Mouse (Mus musculus) large intestine, adult 2 months (tissue): ENCODE measurements around the gene Fam83g. TPM values are rescaled to one million over a fixed set of nuclear protein-coding genes. Genes with fewer than 3 reads are reported as not detected.

Source experiments
- DNase-seq: peaks from one replicate; pipeline ENCODE4 v3.0.0-alpha.2; 2012; ENCODE audit warnings: low read depth, low spot score
- WGBS: fragments of 180-500 bp; shearing (Covaris S2); methylation state at CpG from one replicate; pipeline ENCODE4 v1.1.7; 2018; 5-methylcytosine and 5-hydroxymethylcytosine counted together
- polyA plus RNA-seq: library from polyadenylated mRNA; depleted of rRNA; stranded (reverse); fragments of >200 nt; gene quantifications from 2 replicates; pipeline ENCODE4 v1.2.3, GENCODE M21; 2012

Fam83g gene
- polyA plus RNA-seq, 1 experiment: 14.9 TPM

DNA sequence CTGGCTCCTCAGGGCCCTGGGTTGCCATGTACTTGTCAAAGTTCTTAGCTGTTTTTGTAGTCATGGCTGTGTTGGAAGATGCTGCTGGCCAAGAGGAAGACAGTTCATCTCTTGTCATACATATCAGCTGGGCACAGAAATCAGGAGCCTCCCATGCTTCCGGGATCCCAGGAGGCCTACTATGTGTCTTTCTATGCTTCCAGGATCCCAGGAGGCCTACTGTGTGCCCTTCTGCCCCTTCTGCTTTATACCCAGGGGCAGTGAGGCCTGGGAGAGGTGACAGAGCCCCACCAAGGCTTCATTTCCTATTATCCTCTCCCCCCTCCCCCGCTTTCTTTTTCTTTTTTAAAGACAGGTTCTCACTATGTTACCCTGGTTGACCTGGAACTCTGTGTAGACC is 21.7 kb downstream of the Fam83g start:
- DNase-seq: no peak
- WGBS: 87% methylated on average over 2 of the region's 2 CpGs

DNA sequence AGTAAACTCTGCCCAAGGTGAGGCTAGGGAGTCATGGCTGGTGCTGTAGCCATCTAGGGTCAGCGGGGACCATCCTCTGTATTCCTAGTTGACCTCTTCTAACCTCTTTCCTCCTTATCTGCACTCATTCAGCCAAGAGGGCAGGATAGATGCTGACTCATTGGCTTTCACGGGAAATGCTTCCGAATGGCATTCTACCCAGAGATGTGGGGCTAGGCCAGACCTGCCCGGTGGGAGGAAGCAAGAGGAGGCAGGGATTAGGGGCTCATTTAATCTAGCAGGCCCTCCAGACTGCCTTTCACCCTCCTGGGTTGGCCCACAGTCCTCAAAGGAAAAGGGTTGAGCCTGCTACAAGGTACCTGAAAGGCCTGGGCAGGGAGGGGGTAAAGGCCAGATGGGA is 22.3 kb downstream of the Fam83g start:
- no peak for DNase-seq
- 77% methylated on average over 4 of the region's 4 CpGs for WGBS

DNA sequence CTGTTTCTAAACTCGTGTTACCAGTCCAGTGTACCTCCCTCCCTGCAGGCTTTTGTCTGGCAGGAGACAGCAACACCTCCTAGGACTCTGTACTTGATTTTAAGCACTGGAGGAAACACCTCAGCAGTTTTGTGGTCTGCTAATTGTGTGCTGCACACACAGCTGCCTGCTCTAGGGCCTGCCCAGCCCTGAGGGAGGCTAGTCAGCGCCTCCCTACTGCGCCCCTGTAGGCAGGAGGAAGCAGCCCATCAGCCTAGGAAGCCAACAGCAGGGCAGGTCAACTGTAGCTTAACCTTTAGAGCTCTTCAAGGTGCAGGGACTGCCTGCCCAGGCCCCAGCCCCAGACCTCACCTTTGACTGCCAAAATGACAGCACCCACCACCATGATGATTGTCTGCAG is 25.0 kb downstream of the Fam83g start:
- WGBS: 64% methylated on average over 3 of the region's 3 CpGs
- no peak for DNase-seq

DNA sequence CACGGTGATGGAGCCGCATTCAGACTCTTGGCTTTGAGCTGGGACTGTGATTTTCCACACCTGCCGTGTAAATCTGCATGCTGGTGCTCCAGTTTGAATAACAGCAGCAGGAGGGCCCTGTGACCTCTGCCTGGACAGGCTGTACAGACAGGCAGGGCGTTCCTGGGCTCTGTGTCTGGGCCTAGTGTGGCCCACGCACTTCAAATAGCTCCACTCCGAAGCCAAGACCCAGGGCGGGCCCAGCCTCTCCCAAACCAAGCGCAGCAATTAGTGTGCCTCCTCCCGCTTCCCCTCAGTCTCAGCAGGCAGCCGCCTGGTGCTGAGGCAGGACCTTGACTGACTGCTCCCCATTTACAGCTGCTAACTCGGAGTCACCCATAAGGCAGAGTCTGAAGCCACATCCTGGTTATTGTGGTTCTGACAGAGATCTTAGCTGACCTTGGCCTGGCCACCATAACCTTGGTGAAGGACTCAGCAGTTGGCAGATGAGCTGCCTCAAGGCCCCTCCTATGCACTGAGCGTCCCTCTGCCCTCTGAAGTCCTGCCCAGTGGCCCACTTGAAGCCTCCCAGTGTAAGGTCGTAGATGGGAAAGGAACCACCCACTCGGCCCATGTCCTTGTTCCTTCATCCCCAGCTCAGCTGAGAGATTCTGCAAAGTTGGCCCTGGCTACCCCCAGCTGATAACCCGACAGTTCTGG is 29.4 kb downstream of the Fam83g start:
- 68% methylated on average over 15 of the region's 15 CpGs for WGBS
- DNase-seq: no peak

DNA sequence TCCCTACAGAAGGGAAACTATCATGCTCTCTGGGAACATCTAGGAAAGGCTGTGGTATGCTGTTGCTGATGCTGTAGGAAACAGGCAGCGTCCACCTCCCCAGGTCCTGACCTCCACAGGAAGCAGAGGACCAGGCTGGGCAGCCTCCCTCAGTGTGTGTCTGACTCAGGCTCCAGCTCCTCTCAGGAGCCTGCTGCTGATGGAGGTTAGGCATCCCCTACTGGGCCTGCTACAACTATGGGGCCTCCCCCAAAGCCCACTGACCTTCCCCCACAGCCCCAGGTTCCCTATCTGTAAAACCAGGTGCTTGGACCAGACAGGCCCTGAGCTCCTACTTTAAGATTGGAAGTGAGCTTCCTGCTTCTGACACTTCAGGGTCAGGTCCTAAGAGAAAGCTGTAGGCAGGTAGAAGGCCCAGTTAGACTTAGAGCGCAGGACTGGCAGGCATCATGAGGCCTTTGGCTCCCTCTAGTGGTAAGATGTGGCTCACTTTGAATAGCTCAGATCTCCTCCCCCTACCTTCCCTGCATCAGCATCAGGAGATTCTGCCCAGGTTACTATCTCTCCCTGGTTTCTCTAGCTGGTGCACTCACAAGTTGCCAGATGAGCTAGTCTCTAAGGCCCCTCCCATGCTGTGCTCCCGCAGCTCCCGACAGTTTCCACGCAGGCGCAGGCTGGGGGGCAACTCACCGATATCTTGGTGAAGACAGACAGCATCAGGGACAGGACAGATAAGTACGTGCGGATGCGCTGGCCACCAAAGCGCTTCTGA is 30.6 kb downstream of the Fam83g start:
- 48% methylated on average over 11 of the region's 11 CpGs for WGBS
- peak; percentile 74 for DNase-seq

DNA sequence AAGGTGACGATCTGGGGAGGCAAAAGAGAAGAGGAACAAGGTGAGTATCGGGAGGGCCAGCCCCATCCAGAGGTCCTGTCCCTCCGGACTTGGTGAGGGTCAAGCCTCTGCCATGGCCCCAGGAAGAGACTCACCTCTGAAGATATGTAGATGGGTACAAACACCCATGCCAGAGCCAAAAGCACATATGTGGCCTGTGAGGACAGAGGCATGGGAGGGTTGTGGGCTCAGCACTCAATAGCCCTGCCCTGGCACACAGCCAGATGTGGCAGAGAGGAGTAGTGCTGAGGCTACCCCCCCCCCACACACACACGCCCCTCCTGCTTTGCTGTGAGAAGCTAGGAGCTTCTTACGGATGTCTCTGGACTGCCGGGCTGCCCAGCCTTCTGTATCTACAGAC is 31.2 kb downstream of the Fam83g start:
- WGBS: 62% methylated on average over 6 of the region's 6 CpGs

DNA sequence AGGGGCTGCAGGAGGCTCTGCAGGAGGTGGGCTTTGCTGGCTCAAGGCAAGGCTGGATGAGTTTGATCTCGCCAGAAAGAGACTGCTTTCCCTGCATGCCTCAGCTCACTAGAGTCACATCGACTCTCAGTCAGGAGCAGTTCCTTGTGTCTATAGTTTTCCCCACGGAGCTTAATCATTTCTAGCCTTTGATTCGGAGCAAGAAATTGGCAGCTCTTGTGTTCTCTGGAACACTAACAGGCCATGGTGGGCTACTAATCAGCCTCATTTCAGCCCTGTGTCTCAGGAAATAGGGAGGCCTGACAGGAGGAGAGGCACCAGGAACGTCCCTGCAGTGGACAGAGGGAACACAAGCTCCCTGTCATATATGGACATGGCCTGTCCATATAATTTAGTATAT is 34.1 kb downstream of the Fam83g start:
- DNase-seq: no peak
- 66% methylated on average over 5 of the region's 5 CpGs for WGBS

More for the DNA sequence above, 31.2 kb downstream of the Fam83g start:
- no peak for DNase-seq

DNA sequence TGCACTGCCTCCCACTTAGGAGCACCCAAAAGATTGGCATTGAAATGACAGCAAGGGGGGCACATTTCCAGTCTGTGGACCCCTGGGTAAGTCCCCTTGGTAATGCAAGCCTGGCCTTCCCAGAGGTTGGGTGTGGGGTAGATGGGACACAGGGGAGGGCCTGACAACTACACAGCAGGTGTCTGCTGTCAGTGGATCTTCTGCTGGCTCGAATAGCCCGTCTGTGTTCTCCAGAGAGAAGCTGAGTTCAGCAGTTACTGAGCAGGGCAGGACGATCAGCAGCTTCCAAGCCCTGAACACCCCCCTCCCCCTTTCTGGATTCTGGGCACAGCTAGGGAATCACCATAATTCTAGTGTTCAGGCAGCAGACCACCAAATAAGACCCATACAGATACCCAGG is 35.5 kb downstream of the Fam83g start:
- no peak for DNase-seq
- WGBS: 64% methylated on average over 3 of the region's 3 CpGs

DNA sequence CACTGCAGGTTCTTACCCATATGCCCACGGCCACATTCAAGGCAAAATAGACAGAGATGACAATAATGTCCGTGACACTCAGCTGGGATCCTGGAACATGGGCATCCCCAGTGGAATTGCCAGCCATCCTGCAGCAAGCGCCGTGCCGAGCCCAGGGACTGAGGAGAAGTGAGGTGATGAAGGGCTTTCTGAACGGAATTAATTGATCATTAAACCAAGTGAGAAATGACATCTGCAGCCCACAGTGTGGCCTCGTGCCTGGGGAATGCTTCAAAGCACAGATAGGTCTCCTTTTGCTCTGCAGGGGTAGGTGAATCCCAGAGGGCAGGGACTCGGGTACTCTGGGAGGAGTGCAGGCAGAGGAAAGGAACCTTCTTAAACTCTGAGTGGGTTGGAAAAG is 35.9 kb downstream of the Fam83g start:
- no peak for DNase-seq
- WGBS: 83% methylated on average over 8 of the region's 8 CpGs

DNA sequence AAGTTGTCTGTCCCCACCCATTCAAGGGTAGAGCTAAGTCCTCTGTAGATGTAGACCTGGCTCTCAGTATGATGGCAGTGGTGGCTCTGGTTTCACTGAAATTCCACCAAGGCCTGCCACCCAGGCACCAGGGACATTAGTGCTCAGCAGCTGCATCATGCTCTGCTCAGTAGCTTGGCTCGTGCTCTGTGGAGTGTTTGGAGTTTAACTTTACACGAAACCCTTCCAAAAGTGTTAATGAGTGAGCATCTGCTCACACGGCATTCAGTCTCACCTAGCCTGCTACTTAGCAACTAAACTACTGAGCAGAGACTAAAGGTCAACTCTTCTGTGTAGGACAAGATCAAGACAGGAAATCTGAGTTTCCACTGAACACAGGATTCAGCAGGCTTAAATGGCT is 36.7 kb downstream of the Fam83g start, which contains the start of gene Slc5a10:
TSS of gene Slc5a10 (minus strand) at position 191 of the 400 bp plus-strand sequence.
- WGBS: 57% methylated on average over 3 of the region's 3 CpGs
- no peak for DNase-seq

DNA sequence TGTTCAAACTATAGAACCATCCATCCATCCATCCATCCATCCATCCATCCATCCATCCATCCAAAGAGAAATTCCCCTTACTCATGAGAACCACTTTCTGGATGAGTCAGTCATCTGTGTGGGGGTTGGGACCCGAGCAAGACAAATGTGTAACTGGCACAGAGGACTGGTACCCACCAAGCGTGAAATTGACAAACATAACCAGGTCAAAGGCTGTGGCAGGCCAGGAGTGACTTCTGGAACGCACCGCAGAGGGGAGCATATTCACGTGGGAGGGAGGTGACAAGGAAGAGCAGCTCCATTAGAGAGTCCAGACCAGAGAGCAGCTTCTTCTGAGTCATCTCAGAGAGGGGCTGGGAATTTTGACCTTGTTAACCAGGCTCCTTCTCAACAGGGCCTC is 38.2 kb downstream of the Fam83g start:
- 71% methylated on average over 5 of the region's 5 CpGs for WGBS
- DNase-seq: no peak

DNA sequence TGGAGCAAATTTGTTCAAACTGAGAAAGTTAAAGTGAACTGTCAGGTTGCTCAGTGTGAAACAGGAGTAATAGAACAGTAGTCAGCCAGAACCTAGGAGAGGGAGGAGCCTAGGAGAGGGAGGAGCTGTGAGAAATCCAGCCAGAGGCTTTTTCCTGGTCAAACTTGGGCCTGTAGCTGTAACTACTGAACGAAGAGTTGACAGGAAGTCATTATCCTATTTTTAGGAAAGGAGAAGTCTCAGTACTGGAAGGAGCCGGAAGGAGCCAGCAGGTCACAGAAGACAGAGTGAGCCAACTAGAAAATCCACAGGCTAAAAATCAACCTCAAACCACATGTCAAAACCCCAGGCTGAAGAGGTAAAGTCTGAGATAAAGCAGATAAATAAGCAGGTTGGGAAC is 44.1 kb downstream of the Fam83g start:
- no peak for DNase-seq
- WGBS: 42% methylated on average over 2 of the region's 2 CpGs

DNA sequence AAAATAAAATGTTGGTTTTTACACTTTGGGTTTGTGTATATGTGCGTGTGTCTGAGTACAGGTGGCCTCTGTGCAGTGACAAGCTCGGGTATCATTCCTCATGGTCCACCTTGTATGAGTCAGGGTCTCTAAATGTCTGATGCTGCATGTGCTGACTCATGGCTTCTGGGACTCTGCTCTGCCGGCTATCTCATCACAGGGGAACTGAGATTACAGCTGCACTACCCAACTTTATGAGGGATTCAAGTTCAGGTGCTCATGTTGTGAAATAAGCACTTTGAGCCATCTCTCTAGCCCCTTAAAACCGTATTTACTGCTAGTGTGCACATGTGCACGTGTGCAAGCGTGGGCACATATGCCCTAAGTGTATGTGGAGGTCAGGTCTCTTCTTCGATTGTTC is 48.8 kb downstream of the Fam83g start:
- no peak for DNase-seq
- 73% methylated on average over 7 of the region's 7 CpGs for WGBS

DNA sequence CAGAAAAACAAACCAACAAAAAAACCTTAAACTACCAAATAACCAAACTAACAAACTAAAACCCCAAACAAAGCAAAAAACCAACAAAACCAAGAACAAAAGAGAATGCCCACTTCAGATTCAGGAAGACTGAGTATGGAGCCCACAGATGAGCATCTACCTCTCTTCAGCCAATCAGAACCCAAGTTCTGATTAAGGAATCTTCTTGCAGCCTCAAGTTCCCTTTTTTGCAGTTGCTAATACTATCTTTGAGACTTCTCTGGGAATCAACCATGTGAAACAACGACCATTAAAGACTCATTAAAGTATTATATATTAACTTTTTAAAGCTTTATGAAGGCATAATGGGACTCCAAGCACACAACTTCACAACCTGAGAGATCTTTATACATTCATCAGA is 53.4 kb downstream of the Fam83g start:
- WGBS: 70% methylated on average over 1 of the region's 1 CpGs
- DNase-seq: no peak

DNA sequence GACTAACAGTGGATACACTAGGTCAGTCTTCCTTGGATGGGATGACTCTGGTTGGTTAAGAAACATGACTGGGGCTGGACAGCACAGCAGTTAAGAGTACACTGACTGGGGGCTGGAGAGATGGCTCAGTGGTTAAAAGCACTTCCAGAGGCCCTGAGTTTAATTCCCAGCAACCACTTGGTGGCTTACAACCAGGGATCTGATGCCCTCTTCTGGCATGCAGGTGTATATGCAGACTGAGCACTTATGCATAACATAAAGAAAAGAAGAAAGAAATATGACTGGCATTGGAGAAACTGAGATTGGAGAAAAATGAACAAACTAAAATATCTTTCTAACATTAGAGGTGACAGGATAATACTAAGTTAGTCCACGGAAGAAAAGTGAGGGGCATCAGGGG is 56.6 kb downstream of the Fam83g start:
- DNase-seq: no peak
- 98% methylated on average over 1 of the region's 1 CpGs for WGBS

DNA sequence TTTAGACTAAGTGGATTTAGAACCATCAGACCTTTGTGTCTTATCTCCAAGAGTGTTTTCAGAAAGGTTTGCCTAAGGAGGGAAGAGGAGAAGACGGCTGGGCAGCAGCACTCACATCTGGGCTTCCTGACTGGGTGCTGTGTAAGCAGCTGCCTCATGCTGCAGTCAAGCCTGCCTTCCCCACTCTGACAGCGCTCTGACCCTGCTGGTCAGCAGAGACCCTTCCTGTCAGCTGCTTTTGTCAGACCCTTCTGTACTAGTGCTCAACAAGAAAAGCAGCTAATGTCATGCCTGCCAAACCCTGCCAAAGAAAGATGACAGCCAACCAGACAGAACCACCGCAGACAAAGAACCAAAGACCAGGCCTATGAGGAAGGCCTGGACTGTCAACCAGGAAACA is 59.9 kb downstream of the Fam83g start:
- WGBS: 81% methylated on average over 3 of the region's 3 CpGs
- no peak for DNase-seq

DNA sequence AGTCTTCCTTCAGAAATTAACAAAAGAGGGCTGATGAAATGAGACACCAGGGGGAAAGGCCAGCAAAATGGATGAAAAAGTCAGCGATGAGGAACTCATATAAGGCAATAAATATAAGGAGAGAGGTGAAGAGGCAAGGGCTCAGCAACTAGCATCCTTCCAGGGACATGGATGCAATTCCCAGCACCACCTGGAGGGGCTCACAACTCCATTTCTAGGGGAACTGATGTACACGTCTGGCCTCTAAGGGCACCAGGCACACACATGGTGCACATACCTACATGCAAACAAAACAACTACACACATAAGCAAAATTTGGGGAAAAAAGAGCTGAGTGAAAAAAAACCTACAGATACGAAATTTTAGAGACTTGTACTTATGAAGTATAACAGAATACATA is 60.6 kb downstream of the Fam83g start:
- no peak for DNase-seq
- WGBS: 76% methylated on average over 3 of the region's 3 CpGs

DNA sequence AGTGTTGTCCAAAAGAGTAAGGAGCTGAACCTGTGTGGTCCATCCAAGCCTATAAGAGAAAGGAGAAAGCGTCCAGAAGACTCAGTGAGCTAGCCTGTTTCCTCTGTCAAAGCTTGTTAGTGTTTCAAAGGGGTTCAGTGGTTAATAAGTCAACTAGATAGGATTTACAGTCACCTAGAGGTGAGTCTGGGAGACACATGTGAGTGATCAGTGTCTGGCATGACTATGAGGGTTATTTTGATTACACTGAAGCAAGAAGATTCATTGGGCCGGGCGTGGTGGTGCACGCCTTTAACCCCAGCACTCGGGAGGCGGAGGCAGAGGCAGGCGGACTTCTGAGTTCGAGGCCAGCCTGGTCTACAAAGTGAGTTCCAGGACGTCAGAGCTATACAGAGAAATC is 61.9 kb downstream of the Fam83g start:
- no peak for DNase-seq
- 82% methylated on average over 9 of the region's 9 CpGs for WGBS

DNA sequence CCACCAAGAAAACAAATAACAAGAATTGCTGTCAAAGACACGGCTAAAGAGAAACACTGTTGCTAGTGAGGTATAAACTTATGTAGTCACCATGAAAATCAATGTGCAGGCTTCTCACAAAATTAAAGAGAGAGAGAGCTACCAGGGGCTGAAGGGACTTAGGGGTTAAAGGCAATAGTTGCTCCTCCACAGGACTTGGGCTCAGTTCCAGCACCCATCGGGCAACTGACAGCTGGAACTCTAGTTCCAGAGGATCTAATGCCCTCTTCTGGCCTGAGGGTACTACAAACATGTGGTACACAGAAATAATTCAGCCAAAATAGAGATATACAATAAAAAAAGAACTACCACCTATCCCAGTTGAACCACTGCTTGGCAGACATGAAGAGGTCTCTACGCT is 63.3 kb downstream of the Fam83g start:
- 59% methylated on average over 3 of the region's 3 CpGs for WGBS
- no peak for DNase-seq

DNA sequence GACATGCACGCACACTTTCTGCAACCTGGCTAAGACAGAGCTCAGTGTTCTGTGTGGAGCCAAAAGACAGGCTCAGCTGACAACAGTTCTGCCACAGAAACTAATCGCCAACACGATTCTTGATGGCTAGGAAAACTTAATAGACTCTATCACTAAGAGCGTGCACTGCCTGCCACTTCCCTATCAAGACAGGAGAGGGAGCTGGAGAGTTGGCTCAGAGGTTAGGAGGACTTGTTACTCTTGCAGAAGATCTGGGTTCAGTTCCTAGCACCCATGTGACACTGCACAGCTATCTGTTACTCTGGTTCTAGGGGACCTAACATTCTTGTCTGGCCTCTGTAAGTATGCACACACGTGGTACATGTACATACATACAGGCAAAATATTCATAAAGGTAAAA is 67.7 kb downstream of the Fam83g start:
- no peak for DNase-seq
- 73% methylated on average over 5 of the region's 5 CpGs for WGBS

DNA sequence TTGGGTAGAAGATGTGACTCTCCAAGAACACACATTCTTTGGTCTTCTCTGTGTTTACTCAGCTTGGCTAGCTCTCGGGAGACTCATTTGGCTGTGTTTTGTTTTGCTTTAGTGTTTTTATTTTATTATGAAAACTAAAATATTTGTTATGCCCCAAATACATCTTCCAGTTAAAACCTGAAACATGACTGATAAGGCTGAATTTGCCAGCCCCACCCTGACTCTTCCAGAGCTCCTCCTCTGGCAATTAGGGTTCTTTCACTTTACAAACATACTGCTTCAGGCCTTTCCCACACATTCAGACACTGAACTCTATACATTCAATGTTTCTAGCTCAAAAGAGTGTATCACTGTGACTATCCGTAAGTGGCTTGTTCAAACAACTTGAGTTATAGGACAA is 73.3 kb downstream of the Fam83g start:
- DNase-seq: no peak
- WGBS: 74% methylated on average over 2 of the region's 2 CpGs
